Mouse (Mus musculus) frontal cortex, postnatal 14 days (tissue): Measurements from ENCODE around the gene Npffr2.
A peak's percentile ranks its signal among the peaks of the same experiment; 100 is the strongest.
"Not testable (repeated sequence)": the region's sequence is repeated elsewhere in the genome, so short reads cannot be mapped to it uniquely, and the experiment has no call there.

ENCODE experiments used
- DNase-seq, 2 experiments: peaks; one replicate each; pipeline ENCODE4 v3.0.0; 2022; ENCODE audit warnings: low spot score in 2 of 2

Npffr2 gene

DNA sequence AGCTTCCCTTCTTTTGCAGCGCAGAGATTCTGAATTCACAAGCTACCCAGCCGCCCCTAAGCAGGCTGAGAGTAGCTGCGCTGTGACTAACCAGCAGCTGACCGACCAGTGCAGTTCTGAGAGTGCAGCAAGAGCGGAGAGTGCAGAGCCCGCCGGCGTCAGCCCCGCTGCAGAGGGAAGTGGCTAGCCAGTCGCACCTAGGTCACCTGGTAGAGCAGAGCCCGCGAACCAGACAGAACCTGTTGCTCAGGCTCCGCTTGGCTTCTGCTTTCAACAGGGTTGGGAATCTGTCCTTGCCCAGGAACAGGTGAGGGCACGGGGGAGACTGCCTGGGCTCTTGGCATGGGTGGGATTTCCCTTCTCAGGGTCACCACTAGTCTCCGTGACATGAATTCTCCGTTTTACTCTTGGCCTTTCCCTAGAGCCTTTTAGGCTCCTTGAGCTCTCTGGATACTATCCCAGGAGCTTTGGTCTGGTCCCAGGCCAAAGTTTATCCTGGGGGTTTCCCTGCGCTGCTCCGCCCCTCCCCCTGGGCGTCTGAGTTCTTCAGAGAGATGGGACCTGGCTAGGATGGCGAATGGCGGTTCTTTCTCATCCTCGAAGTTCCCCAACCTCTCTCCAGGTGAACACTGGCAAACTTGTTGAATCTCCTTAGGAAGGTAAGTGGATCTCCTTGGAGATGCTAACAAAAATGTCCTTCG, at the start of gene Npffr2:
Gene Npffr2 (plus strand): TSS at position 552 of the 701 bp plus-strand sequence.
- DNase-seq: no peak

DNA sequence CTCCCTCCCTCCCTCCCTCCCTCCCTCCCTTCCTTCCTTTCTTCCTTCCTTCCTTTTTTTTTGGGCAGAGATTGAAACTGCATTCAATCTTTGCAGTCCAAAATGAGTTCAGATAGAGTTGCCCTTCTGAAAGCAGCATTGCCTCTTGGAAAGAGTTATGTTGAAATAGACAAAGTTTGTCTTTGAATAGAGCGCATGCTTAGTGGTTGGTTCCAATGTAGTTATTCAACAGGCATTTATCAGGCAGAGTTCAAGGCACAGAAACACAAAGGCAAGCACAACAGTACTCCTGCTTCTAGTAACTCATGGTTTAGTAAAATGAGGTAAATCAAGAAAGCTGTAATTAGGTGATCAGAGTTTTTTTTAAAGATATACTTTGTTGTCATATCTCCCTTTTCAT, 34.7 kb upstream of the Npffr2 start:
- DNase-seq: no peak

DNA sequence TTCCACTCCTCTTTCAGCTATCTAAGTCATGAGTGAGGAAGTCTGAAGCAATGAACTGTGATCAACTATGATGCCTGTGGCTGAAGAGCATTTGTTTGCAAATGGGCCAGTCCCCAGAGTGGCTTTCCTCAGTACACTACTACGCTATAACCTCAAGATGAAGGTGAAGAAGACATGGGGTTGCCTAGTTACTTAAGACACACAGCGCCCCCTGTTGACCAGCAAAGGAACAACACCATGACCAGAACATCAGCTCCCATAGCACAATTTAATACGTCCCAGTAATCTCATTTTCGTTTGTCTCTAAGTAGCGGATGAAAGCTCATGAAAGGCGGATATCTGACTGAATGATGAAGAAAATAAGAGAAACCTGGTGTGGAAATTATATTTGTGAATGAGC, 27.0 kb upstream of the Npffr2 start:
- no peak for DNase-seq

DNA sequence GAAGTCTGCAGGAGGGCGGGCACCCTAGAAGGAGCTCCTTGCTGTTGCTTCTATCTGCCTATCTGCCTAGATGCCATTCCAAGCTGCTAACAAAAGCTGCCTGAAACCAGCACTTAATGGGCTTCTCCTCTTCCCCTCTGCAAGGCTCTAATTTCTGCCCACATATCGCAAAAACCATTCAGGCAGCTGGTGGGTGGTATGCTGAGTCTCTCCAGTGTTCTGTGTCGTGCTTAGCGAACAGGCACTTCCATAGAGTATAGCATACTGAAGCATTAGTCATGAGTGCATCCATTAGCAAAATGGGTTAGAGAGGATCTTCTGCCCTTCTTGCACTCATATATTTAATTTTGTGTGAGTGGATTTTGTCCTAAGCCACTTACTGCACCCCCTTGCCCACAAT, 8.6 kb upstream of the Npffr2 start:
- DNase-seq: no peak

DNA sequence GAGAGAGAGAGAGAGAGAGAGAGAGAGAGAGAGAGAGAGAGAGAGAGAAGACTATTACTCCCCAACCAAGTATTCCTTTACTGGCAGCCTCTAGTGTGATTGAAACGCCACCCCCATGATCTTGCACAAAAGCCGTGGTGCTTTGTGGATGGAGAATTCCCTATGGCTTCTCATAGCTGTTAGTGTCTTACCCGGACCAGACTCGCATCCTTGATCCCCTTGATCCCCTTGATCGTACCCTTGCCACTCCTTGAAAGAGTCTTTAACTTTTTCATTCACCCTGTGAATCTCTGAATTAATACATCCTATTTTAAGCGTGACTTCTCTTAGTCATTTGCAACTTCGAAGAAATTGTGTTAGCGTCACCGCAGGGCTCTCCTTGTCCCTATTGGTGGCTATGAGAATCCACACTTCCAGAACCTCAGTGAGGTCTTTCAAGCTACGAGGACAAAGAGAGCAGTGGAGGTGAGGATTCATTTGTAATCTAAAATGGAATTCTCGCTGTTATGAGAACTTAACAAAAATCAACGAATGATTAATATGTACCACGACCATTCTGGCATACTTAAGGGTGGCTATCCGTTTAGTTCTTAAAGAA, 949 bp upstream of the Npffr2 start:
- DNase-seq: no peak

DNA sequence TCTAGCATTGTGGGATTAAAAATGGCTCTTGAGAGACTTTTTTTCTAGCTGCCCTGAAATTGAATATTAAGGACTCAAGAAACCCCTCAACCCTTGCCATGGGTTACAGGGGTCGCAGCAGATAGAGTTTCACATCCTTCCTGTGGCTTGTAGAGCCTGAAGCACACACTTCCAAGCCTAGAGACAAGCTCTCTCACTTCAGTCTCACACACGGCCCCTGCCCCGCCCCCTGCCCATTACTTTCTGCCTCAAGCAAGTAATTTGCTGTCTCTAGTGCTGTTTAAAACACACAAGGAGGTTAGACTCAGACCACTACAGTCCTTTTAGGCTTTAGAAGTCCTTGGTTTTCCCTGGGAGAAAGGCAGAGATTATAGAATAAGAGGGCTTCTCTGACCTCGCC, 1.7 kb downstream of the Npffr2 start:
- DNase-seq: no peak

DNA sequence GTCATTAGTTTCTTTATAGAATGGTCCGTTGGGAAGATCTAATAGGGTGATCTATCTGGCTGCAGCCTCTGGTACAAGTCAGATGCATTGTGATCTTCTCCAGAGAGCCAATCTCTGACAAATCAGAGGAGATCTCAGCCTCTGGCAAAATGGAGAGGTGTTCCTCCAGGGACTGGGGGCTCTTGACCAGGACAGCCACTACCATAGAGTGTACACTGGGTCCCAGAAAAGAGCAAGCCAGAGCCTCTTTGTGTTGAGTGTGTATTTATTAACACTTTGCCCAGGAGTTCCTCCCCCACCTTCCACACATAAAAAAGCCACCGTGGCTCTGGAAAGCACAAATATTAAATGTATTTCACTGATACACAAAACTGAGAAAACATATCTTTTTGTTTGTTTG, 2.2 kb downstream of the Npffr2 start:
- no peak for DNase-seq

DNA sequence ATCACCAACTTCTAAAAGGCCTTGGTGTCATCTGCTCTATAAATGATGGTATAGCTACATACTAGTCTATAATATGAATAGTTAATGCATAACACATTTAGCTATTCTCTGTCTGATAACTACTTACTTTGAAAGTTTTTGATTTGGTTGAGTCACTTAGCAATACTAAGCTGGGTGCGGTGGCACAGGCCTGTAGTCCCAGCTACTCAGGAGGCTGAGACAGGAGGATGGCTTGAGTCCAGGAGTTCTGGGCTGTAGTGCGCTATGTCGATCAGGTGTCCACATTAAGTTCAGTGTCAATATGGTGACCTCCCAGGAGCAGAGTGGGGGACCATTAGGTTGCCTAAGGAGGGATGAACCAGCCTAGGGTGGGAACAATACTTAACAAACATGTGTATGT, 8.8 kb downstream of the Npffr2 start:
- DNase-seq: no peak

DNA sequence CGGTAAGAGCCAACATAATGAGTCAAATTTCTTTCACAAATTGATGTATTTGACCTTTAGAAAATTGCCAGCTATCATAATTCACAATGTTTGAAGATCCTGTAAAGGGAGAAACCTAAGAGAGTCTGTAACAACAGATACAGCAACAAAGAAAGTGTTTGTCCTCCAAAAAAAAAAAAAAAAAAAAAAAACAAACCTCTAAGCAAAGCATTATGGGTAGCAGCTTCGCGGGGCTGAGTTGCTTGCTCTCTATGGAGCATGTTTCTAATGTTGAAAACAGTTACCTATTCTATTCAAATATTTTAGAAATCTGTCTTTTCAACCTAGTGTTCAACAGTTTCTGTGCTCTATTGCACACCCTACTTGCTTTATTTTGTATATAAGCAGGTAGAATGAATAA, 15.2 kb downstream of the Npffr2 start:
- no peak for DNase-seq

DNA sequence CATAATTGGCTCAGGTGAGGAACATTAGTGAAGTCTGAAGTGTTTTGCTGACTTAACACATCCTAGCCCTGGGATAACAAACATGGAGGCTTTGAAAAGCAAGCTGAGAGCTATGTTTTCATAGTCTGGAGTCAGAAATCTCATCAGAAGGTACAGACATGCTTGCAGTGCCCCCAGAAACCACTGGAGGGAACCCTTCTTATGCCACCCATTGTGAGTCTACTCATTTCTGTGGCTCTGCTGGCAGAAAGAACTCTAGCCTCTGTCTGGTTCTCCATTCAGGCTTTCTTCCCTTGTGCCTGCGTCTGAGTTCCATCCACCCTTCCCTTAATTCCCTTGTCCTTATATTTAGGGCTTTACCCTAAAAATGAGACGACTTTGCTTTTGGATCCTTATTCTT, 16.2 kb downstream of the Npffr2 start:
- DNase-seq: peak; percentile 55 to 74

DNA sequence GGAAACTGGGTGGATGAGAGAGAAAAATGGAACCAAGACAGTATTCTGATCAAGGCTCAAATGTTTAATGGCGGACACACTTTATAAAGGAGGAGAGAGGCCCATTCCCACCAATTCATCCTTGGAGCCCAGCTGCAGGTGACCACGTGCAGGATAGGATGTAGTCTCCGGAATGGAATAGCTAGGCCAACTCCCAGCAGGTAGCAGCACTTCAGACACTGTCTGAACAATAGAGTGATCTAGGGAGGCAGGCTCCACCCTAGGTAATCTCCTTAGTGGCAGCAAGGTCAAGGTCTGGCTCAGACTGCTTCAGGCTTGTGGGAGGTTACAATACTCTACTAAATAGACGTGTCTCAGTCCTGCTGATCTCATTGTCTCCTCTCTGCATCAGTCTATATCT, 31.9 kb downstream of the Npffr2 start:
- not testable (repeated sequence) for DNase-seq

DNA sequence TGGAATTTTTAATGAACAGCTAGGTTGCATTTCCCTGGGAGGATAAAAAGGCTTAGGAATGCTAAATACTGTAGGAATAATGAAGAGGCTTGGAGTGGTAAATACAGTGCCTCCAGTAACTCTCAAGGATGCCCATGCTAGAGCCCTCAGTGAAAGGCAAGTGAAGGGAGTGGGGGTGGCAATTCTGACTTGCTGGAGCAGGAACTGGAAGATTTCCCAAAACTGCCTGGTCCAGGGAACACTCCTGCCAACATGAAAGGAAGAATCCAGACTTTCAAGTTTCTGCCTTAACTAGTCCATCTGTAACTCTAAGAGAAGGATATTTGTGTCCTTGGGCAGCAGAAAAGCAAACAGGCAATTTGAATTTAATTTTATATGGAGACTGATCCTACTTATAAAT, 34.2 kb downstream of the Npffr2 start:
- DNase-seq: peak; percentile 11 to 15

DNA sequence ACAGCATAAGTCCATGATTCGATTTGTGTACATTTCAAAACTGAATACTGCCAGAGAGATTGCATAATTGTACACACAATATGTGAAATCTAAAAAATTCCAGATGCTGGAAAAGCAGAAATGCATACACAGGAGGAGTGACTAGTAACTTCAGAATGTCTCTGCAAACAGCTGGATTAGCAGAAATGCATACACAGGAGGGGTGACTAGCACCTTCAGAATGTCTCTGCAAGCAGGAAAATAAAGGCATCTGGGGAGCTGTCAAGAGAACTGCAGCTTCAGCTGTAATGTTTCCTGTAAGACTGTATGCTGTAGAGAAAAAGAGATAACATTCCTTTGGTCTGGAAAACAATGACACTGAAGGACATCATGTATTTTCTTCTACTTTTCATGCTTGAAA, 51.4 kb downstream of the Npffr2 start:
- no peak for DNase-seq

DNA sequence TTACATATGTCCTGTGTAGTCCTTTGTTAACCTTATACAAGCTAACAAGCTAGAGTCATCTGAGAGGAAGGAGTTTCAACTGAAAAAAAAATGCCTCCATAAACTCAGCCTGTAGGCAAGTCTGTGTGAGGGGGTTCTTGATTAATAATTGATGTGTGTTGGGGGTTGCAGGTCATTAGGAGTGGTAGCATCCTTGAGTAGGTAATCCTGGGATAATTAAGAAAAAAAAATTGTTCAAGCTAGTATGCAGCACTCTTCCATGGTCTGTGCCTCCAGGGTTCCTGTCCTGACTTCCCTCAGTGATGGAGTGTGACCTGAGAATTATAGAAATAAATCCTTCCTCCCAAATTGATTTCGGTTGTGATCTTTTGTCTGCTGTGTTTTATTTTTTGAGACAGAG, 52.0 kb downstream of the Npffr2 start:
- no peak for DNase-seq

DNA sequence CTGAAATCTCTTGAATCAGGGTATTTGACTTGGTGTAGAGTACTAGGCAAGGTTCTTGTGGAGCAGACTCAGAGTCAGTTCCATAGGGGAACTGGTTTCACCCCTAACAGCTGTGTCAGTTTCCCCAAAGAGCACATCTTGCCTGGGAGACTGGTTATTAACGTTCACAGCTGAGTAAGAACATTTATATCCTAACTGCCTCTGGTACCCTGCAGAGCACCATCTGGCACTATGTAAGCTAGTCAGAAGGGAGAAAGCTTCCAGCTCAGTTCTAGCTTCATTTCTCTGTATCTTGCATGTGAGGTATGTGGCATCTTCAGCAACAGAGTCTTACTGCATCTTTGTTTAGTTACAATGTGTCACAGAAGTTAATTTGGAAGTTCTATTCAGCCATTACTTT, 53.9 kb downstream of the Npffr2 start:
- DNase-seq: no peak

DNA sequence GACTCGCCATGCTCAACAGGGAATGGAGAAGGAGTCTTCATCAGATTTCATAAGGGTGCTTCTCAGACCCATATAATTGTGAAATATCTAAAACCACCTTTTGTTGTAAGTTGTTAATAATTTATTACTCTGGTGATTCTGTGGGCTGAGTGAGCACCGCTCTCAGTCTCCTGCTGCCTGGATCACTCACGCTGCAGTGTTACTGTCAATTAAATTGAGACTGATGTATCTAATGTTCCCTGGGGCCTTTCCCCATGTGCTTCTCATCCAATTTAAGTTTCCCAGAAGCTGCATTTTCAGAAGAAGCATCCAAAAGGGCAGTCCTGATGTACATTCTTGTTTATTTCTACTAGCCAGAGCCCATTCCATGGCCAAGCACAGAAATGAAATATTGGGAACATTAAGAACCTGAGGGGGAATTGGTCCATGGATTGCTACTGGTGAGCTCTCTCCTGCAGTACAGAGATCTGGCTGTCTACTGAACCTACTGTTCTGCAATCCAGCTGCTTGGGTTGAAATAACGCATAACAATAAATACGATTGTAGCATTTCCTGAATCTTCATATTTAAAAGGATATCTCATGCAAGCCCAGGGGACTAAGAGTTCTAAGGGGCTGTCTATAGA, 54.6 kb downstream of the Npffr2 start:
- DNase-seq: no peak

DNA sequence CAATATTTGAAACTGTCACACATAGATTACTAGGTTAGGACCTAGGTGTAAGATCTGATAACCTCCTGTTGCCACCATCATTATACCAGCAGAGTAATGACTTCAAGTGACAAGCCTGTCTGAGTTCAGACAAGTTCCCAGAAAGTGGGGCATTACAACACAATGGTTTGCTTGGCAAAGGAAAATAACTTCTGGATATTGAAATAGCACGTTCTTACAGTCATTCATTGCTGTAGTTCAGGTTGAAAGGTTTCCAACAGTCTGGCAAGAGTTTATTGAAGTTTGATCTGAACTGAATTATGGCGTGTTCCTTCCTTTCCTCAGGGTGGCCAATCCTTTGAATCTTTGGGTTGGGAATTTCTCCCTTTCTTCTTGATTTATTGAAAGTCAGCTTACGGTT, 57.8 kb downstream of the Npffr2 start:
- DNase-seq: no peak

DNA sequence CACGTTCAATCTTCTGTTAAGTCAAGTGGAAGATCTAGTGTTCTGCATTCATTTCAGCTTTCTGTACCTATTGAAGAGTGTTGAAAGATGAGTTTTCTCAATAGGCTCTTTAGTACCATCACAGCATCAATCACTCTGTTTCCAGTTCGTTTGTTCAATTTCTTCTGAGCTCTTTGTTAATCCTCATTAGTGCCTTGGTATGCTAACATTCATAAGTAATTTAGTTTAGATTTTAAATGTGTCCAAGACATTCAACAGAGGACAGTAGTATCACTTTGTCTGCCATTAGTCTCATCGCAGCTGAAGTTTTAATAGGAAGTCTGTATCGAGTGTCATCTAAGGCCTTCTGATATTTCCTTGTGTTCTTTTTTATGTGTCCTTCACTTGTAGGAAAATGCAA, 65.1 kb downstream of the Npffr2 start:
- no peak for DNase-seq

DNA sequence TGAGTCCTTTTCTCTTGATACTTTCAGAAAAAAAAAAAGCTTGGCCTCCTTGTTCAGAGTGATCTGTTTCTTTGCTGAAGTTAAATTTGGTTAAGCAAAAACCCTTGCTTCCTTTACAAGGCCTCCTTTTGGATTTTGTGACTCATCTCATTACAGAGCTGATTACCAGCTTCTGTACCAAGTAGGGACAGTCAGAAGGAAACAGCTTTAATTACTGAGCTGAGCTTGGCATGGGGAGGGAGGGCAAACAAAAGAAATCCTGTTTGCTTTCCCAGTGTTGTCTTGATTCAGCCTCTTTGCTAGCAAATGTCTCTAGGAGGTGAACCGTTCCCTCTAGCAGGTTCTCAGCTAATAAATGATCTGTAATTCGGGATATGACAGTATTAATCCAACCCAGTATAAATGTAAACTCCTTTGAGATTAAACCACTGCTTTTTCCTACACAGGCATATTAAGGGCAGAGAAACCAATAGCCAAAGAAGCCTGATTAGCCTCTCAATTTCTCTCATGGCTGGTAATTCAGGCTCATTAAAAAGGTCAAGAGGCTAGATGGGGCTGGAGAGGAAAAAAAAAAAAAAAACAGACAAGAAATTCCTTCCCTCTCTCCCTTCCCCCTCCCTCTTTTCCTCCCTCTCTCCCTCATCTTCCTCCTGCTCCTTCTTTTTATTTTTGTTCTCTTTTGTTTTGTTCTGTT, 84.2 kb downstream of the Npffr2 start:
- DNase-seq: no peak

DNA sequence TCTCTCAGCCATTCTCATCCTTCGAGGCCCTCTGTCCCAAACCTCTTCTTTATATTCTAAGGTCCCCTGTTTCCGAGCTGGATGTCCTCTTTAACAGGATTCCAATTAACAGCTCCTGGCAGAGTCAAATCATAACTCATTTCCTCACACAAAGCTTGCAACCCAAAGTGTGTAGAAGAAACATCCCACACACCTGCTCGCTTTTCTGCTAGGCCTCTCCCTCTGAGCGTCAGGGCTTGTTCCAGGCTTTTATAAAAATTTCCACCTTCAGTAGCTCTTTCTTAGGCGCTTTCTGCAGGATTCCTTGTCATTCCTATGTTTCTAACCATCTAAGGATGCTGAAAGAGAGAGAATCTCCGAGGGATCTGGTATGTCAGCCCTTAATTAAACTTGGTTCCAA, 85.0 kb downstream of the Npffr2 start:
- no peak for DNase-seq

DNA sequence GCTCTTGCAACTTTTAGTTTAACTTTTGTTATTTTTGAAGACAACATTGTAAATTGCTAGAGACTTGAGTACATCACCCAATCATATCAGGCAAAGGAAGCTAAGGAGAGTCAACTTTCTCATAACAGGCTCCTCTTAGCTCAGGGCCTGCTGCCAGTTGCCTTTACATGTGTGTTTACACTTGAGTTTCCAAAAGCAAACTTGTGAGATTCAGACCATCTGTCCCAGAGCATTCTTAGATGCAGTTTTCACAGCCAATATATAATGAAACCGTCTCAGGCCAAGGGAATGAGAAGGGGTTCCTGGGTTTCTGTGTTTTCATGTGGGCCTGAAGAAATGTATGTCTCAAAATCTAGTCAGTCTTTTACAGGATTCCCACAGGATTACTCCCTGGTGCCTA, 104.4 kb downstream of the Npffr2 start:
- peak in 1 of 2 experiments; percentile 13 for DNase-seq
